Mouse (Mus musculus) right cerebral cortex, adult 18-20 months (tissue): ENCODE measurements around the gene Sptssa.
"Not testable (repeated sequence)": the region's sequence is repeated elsewhere in the genome, so short reads cannot be mapped to it uniquely, and the experiment has no call there.

ENCODE experiments used
- DNase-seq: peaks from one replicate; pipeline ENCODE4 v3.0.0; 2022; ENCODE audit warnings: mixed read lengths

Sptssa gene

GRCm38 (mm10) chr12:54656396-54657171 lies at the start of gene Sptssa:
TSS of gene Sptssa (minus strand) at chr12:54656573.
- peak; percentile 97 for DNase-seq

GRCm38 (mm10) chr12:54699394-54699793 lies 43.0 kb upstream of the Sptssa start:
- no peak for DNase-seq

- DNase-seq = no peak
These were observed 41.4 kb upstream of the Sptssa start for GRCm38 (mm10) chr12:54697791-54698250.

GRCm38 (mm10) chr12:54697003-54697597 lies 40.7 kb upstream of the Sptssa start:
- DNase-seq = no peak

GRCm38 (mm10) chr12:54696242-54697002 lies 40.0 kb upstream of the Sptssa start:
- DNase-seq = peak; percentile 95

- DNase-seq = peak; percentile 98
These were observed 39.3 kb upstream of the Sptssa start, which contains the start of gene Eapp for GRCm38 (mm10) chr12:54695511-54696241. TSS of gene Eapp (minus strand) at chr12:54695897.

GRCm38 (mm10) chr12:54694847-54695510 lies 38.6 kb upstream of the Sptssa start:
- DNase-seq = no peak

- no peak for DNase-seq
These were observed 32.7 kb upstream of the Sptssa start for GRCm38 (mm10) chr12:54689082-54689481.

- DNase-seq = no peak
These were observed 26.8 kb upstream of the Sptssa start for GRCm38 (mm10) chr12:54683182-54683581.

- DNase-seq = no peak
These were observed 20.3 kb upstream of the Sptssa start for GRCm38 (mm10) chr12:54676709-54677108.

- DNase-seq = no peak
These were observed 19.0 kb upstream of the Sptssa start for GRCm38 (mm10) chr12:54675396-54675795.

GRCm38 (mm10) chr12:54671262-54671661 lies 14.9 kb upstream of the Sptssa start:
- DNase-seq = no peak

- no peak for DNase-seq
These were observed 11.8 kb upstream of the Sptssa start for GRCm38 (mm10) chr12:54668141-54668540.

- no peak for DNase-seq
These were observed 9.2 kb upstream of the Sptssa start for GRCm38 (mm10) chr12:54665526-54665925.

- DNase-seq = not testable (repeated sequence)
These were observed 5.1 kb upstream of the Sptssa start for GRCm38 (mm10) chr12:54661470-54661869.

- DNase-seq = no peak
These were observed 3.5 kb upstream of the Sptssa start for GRCm38 (mm10) chr12:54659901-54660300.

GRCm38 (mm10) chr12:54658425-54659092 lies 2.2 kb upstream of the Sptssa start:
- no peak for DNase-seq

GRCm38 (mm10) chr12:54657951-54658350 lies 1.6 kb upstream of the Sptssa start:
- DNase-seq = no peak

GRCm38 (mm10) chr12:54657226-54657625 lies 853 bp upstream of the Sptssa start:
- no peak for DNase-seq

- no peak for DNase-seq
These were observed 356 bp downstream of the Sptssa start for GRCm38 (mm10) chr12:54656039-54656395.

- no peak for DNase-seq
These were observed 908 bp downstream of the Sptssa start for GRCm38 (mm10) chr12:54655292-54656038.
